In genomic region chr14:14804518-14805212, GRCm38 (mm10) we compare ENCODE assay signal across 12 mouse cellular contexts. TPM values are rescaled to one million over a fixed set of nuclear protein-coding genes. Genes with fewer than 3 reads are reported as not detected.
A peak's percentile ranks its signal among the peaks of the same experiment; 100 is the strongest.
DNase-seq lines count a peak whose midpoint lies in the region; ATAC-seq and TF ChIP-seq lines count a peak whose summit lies in the region.
"Had no signal": no experiment of that assay in that cellular context is flagged by ENCODE, and none has a peak within 500 bp of the region (broad histone marks: within the 10 kb centered on the region; RNA-seq: fewer than 3 reads in every experiment).

No protein-coding gene starts in this region.

- no peak for DNase-seq in left cerebral cortex, adult 2 months (ENCODE audit: extremely low spot score in 1 of 2, low spot score in 2 of 2)
- no peak for DNase-seq in left cerebral cortex, adult 18-20 months (ENCODE audit: low spot score in 2 of 2)
- no peak for DNase-seq in midbrain, postnatal 0 days (ENCODE audit: low spot score)
- DNase-seq in embryo, embryonic 9.5 days (ENCODE audit: extremely low spot score) = no peak
- DNase-seq in heart, adult 2 months = no peak
- DNase-seq in adipocyte (ENCODE audit: low spot score) = no peak

- ATAC-seq in hindbrain, embryonic 13.5 days (ENCODE audit: low FRiP score) = peak; percentile 29; the same call in 1 of the 2 replicates
- ATAC-seq in midbrain, postnatal 0 days (ENCODE audit: low FRiP score) = peak; percentile 44

- WGBS in hindbrain, embryonic 13.5 days = 74% methylated on average over 5 of the region's 5 CpGs
- WGBS in midbrain, postnatal 0 days = 76% methylated on average over 5 of the region's 5 CpGs
- 73% methylated on average over 5 of the region's 5 CpGs for WGBS in heart, adult 2 months

- no peaks in the 10 kb centered on the region for H3K4me1 ChIP-seq in cortical plate, adult 2 months (ENCODE audit: control insufficient read depth, insufficient read depth, low read length)
- H3K4me1 ChIP-seq in hindbrain, embryonic 13.5 days (replicated peaks) = peaks cover 6% of the 10 kb centered on the region; the same call in 1 of the 2 replicates
- H3K4me1 ChIP-seq in midbrain, postnatal 0 days (ENCODE audit: insufficient read depth, low read length) = no peaks in the 10 kb centered on the region
- H3K4me1 ChIP-seq in heart, adult 2 months (ENCODE audit: control insufficient read depth, insufficient read depth, low read length) = no peaks in the 10 kb centered on the region
- H3K4me1 ChIP-seq: liver, embryonic 12.5 days; stomach, embryonic 15.5 days had no signal

- intact Hi-C loops in left cerebral cortex, adult 2 months (cut with DNase I) = no loop called here
- intact Hi-C loops in heart, adult 2 months (cut with DNase I) = no loop called here

- no peak for TF ChIP-seq POLR2A in cortical plate, adult 2 months (IDR thresholded peaks at IDR 0.05; ENCODE audit: extremely low read depth, insufficient read depth, low read length)
- no peak for TF ChIP-seq POLR2A in heart, adult 2 months (IDR thresholded peaks at IDR 0.05; ENCODE audit: insufficient read depth, low read depth, low read length)

- H3K36me3 ChIP-seq in hindbrain, embryonic 13.5 days = peaks cover 11% of the 10 kb centered on the region
- 0 out of 2 replicates have a peak, but pooled peaks cover 3% of the 10 kb centered on the region for H3K36me3 ChIP-seq in midbrain, postnatal 0 days (ENCODE audit: insufficient read depth, low read length)
- H3K36me3 ChIP-seq in heart, adult 2 months (ENCODE audit: control insufficient read depth, insufficient read depth, low read length) = no peaks in the 10 kb centered on the region
- H3K36me3 ChIP-seq: liver, embryonic 12.5 days; stomach, embryonic 15.5 days had no signal

- peak overlapping the region; percentile 19; the same call in 1 of the 2 replicates for H3K4me3 ChIP-seq in left cerebral cortex, adult 2 months
- H3K4me3 ChIP-seq in cortical plate, adult 2 months (ENCODE audit: insufficient read depth, low read length) = peak overlapping the region; percentile 29
- no peak overlapping the region for H3K4me3 ChIP-seq in hindbrain, embryonic 13.5 days
- peak overlapping the region; percentile 29; the same call in 1 of the 2 replicates for H3K4me3 ChIP-seq in midbrain, postnatal 0 days (ENCODE audit: low read depth, low read length)
- no peak overlapping the region for H3K4me3 ChIP-seq in heart, adult 2 months
- H3K4me3 ChIP-seq: liver, embryonic 12.5 days; megakaryocyte, embryonic 14.5 days; stomach, embryonic 15.5 days had no signal

- no peak for TF ChIP-seq CTCF in left cerebral cortex, adult 2 months (IDR thresholded peaks at IDR 0.05)
- TF ChIP-seq CTCF in cortical plate, adult 2 months (IDR thresholded peaks at IDR 0.05; ENCODE audit: extremely low read depth, insufficient read depth, low read length) = no peak
- TF ChIP-seq CTCF in midbrain, postnatal 0 days (IDR thresholded peaks at IDR 0.05) = no peak
- TF ChIP-seq CTCF in heart, adult 2 months (IDR thresholded peaks at IDR 0.05) = no peak

- no peak overlapping the region for H3K4me2 ChIP-seq in hindbrain, embryonic 13.5 days
- peak overlapping the region; percentile 39 for H3K4me2 ChIP-seq in midbrain, postnatal 0 days (ENCODE audit: low read depth, low read length, poor library complexity, severe bottlenecking)
- H3K4me2 ChIP-seq: liver, embryonic 12.5 days; stomach, embryonic 15.5 days had no signal

- H3K79me2 ChIP-seq in heart, adult 2 months (replicated peaks; ENCODE audit: control insufficient read depth, insufficient read depth, low read length) = no peaks in the 10 kb centered on the region

- no peak for TF ChIP-seq EP300 in heart, adult 2 months (IDR thresholded peaks at IDR 0.05; ENCODE audit: insufficient read depth, low read depth, low read length)

- H3K27me3 ChIP-seq in hindbrain, embryonic 13.5 days = no peaks in the 10 kb centered on the region
- no peaks in the 10 kb centered on the region for H3K27me3 ChIP-seq in midbrain, postnatal 0 days (ENCODE audit: insufficient read depth, low read length)
- H3K27me3 ChIP-seq in heart, adult 2 months (ENCODE audit: control insufficient read depth, insufficient read depth, low read length) = no peaks in the 10 kb centered on the region
- H3K27me3 ChIP-seq: CH12.LX; liver, embryonic 12.5 days; megakaryocyte, embryonic 14.5 days; stomach, embryonic 15.5 days had no signal

- no peak overlapping the region for H3K9ac ChIP-seq in hindbrain, embryonic 13.5 days
- 0 out of 2 replicates have a peak overlapping the region, but pooled peaks have one; percentile 24 for H3K9ac ChIP-seq in midbrain, postnatal 0 days (replicated peaks; ENCODE audit: low read length, poor library complexity, severe bottlenecking)
- no peak overlapping the region for H3K9ac ChIP-seq in heart, adult 2 months (ENCODE audit: low read depth, low read length)
- H3K9ac ChIP-seq: liver, embryonic 12.5 days; stomach, embryonic 15.5 days had no signal

- H3K9me3 ChIP-seq in hindbrain, embryonic 13.5 days = no peaks in the 10 kb centered on the region
- no peaks in the 10 kb centered on the region for H3K9me3 ChIP-seq in midbrain, postnatal 0 days (ENCODE audit: low read length)
- H3K9me3 ChIP-seq: liver, embryonic 12.5 days; megakaryocyte, embryonic 14.5 days; stomach, embryonic 15.5 days had no signal

- no peak overlapping the region for H3K27ac ChIP-seq in left cerebral cortex, adult 2 months
- no peak overlapping the region for H3K27ac ChIP-seq in cortical plate, adult 2 months (ENCODE audit: insufficient read depth, low read length)
- no peak overlapping the region for H3K27ac ChIP-seq in hindbrain, embryonic 13.5 days
- H3K27ac ChIP-seq in midbrain, postnatal 0 days (ENCODE audit: low read depth, low read length) = no peak overlapping the region
- H3K27ac ChIP-seq in heart, adult 2 months = no peak overlapping the region
- H3K27ac ChIP-seq: liver, embryonic 12.5 days; stomach, embryonic 15.5 days had no signal

RNA-seq across cellular contexts. Expression of gene Nek10, which starts 1.4 kb away (rescaled TPM):
- total RNA-seq in left cerebral cortex, adult 2 months (2021) = 1 to 10 TPM; 2.0 to 2.1 TPM
- total RNA-seq in left cerebral cortex, adult 18-20 months (2021) = 1 to 10 TPM; 2.1 to 2.2 TPM
- 0.81 TPM in 2 replicates for polyA plus RNA-seq in cortical plate, adult 2 months (2012; rRNA removed)
- polyA plus RNA-seq in hindbrain, embryonic 13.5 days (2015; fragmentation: Nextera tagmentation; extraction: Ambion mirVana) = 0.06 TPM in 1 of 2 replicates, not detected in the other
- total RNA-seq in midbrain, postnatal 0 days (2014; rRNA removed) = 1.3 and 1.8 TPM in 2 replicates
- polyA plus RNA-seq in midbrain, postnatal 0 days (2015; fragmentation: Nextera tagmentation; extraction: Ambion mirVana) = 0.28 and 0.36 TPM in 2 replicates
- total RNA-seq in heart, adult 2 months (2021) = under 1 TPM; 0.18 to 0.31 TPM
- 0.04 TPM in 1 of 2 replicates, not detected in the other for polyA plus RNA-seq in heart, adult 2 months (2012; rRNA removed)
- polyA plus RNA-seq: liver, embryonic 12.5 days had no signal

Comparison
In these comparisons a context has a peak if more than half of its experiments do, and no peak if none do; other contexts are left out.
1. H3K4me3 ChIP-seq: peak in left cerebral cortex, adult 2 months (single experiment), cortical plate, adult 2 months (single experiment) and midbrain, postnatal 0 days (single experiment); none in hindbrain, embryonic 13.5 days (single experiment) and heart, adult 2 months (single experiment).